Mouse (Mus musculus): Measurements from ENCODE around the gene Chd9. TPM values are rescaled to one million over a fixed set of nuclear protein-coding genes. Genes with fewer than 3 reads are reported as not detected.

Chd9 gene
- polyA plus RNA-seq, 1 experiment: 0.03 TPM

DNA sequence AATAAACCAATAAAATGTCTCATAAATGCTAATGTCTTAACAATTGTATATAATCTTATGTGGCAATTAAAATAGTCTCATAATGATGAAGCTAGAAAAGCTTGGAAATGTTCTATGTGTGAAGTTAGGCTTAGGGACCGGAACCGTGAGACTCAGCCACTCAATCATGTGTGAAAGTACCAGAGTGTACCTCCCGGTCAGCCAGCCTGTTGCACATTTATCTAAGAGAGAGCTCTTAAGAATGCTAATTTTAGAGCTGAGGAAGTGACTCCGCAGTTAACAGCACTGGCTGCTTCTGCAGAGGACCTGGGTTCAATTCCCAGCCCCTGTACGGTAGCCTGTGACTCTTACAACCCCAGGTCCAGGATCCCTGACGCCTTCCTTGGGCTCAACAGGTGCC is 270.0 kb downstream of the Chd9 start:
- TF ChIP-seq TAL1 (IDR thresholded peaks at IDR 0.05; ENCODE audit: low read length): no peak
- no peak for TF ChIP-seq GATA1 (IDR thresholded peaks at IDR 0.05; ENCODE audit: low read length)
- Histone ChIP-seq H3K36me3 (ENCODE audit: control insufficient read depth) (peaks cover 46% of the 10 kb centered on the region), H3K4me3 (replicated peaks) (no peak overlapping the region), H3K27me3 (ENCODE audit: control insufficient read depth) (no peaks in the 10 kb centered on the region), H3K9me3 (ENCODE audit: control insufficient read depth, low read length) (no peaks in the 10 kb centered on the region), H3K4me1 (ENCODE audit: control insufficient read depth) (no peaks in the 10 kb centered on the region; the same call in 1 of the 2 replicates)

Other genes with a start within 250 kb of the Chd9 start
- gene Gm19935, start 11.0 kb upstream of the Chd9 start, polyA plus RNA-seq (2012): not detected in 2 replicates
- gene Rbl2, start 241.7 kb downstream of the Chd9 start, polyA plus RNA-seq (2012): 0.13 and 0.19 TPM in 2 replicates

Data from erythroblast, embryonic 14.5 days (primary cell).